Comparison of ENCODE assay signal across 10 mouse cellular contexts in the genomic region with DNA sequence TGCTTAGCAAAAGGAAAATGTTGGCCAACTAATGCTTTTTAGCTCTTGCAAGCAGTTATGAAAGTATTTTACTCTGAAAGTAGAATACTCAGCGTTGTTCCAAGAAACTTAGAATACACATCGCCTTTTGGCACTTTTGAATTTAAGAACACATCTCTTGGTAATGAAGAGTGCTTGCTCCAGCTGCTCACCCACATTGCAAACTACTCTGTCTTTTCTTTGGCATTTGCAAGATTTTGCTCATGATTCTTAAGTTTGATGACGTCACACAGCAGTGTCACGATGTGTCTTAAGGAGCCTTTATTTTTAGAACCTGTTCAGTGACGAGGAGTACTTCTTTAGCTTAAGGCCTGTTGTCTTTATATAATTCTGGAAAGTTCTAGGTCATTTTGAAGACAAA.
"Had no signal": no experiment of that assay in that cellular context is flagged by ENCODE, and none has a peak within 500 bp of the region (broad histone marks: within the 10 kb centered on the region; RNA-seq: fewer than 3 reads in every experiment).

No protein-coding gene starts in this region.

- DNase-seq: kidney, adult 11 months; kidney, adult 8-10 months; kidney, postnatal 14 days; kidney, postnatal 4 days; liver, postnatal 0 days; lung, embryonic 14.5 days; thymus, postnatal 25 days had no signal

- ATAC-seq: intestine, embryonic 15.5 days; liver, postnatal 0 days; lung, postnatal 0 days; midbrain, embryonic 15.5 days had no signal
